Mouse (Mus musculus) heart, postnatal 0 days (tissue): ENCODE measurements around the gene C1qc. TPM values are rescaled to one million over a fixed set of nuclear protein-coding genes. Genes with fewer than 3 reads are reported as not detected.

Source experiments
- ATAC-seq: fragments of 200-750 bp; cut with Nextera tagmentation; 2 replicates; pipeline ENCODE4 v1.8.0; 2017; ENCODE audit warnings: low read depth, moderate number of reproducible peaks, moderate library complexity; ENCODE audit not compliant: insufficient read depth
- DNase-seq: peaks from one replicate; pipeline ENCODE4 v3.0.0-alpha.2; 2016; ENCODE audit warnings: low spot score
- H3K27ac ChIP-seq: fragments of 300-500 bp; sonication (generic); 2 replicates; pipeline ENCODE4 v1.5.1; 2014; ENCODE audit warnings: low read depth, mild to moderate bottlenecking
- H3K27me3 ChIP-seq: fragments of 300-500 bp; sonication (generic); 2 replicates; pipeline ENCODE4 v1.6.1; 2014; ENCODE audit warnings: low read length, mixed read lengths; ENCODE audit not compliant: control insufficient read depth, insufficient read depth
- H3K36me3 ChIP-seq: fragments of 300-500 bp; sonication (generic); replicated peaks from 2 replicates; pipeline ENCODE4 v1.6.1; 2014; ENCODE audit warnings: low read length, mixed read lengths; ENCODE audit not compliant: control insufficient read depth, insufficient read depth
- H3K4me1 ChIP-seq: fragments of 300-500 bp; sonication (generic); 2 replicates; pipeline ENCODE4 v1.6.1; 2014; ENCODE audit warnings: antibody characterized with exemption; ENCODE audit not compliant: control insufficient read depth, insufficient read depth
- H3K4me2 ChIP-seq: fragments of 300-500 bp; sonication (generic); 2 replicates; pipeline ENCODE4 v1.6.1; 2014; ENCODE audit warnings: low read depth, mild to moderate bottlenecking, low read length, moderate library complexity
- H3K4me3 ChIP-seq: fragments of 300-500 bp; sonication (generic); 2 replicates; pipeline ENCODE4 v1.5.1; 2014; ENCODE audit warnings: low read depth, low read length
- H3K9ac ChIP-seq: fragments of 300-500 bp; sonication (generic); replicated peaks from 2 replicates; pipeline ENCODE4 v1.6.1; 2014; ENCODE audit warnings: low read depth, low read length, mixed read lengths
- H3K9me3 ChIP-seq: fragments of 300-500 bp; sonication (generic); replicated peaks from 2 replicates; pipeline ENCODE4 v1.6.1; 2016; ENCODE audit warnings: low read length; ENCODE audit not compliant: control insufficient read depth
- CTCF ChIP-seq: IDR thresholded peaks from 2 replicates; pipeline ENCODE4 v1.5.1; 2016; ENCODE audit warnings: antibody characterized with exemption, control low read depth, low read depth
- EP300 ChIP-seq: IDR thresholded peaks from 2 replicates; pipeline ENCODE4 v1.6.1; 2016; ENCODE audit warnings: antibody characterized with exemption, low read depth
- WGBS: fragments of 180-500 bp; shearing (Covaris S2); extraction: QIAGEN DNeasy Blood & Tissue Kit; methylation state at CpG from one replicate; pipeline ENCODE4 v1.1.7; 2014; 5-methylcytosine and 5-hydroxymethylcytosine counted together
- polyA plus RNA-seq: library from polyadenylated mRNA; unstranded; fragments of >200 nt; fragmentation: Nextera tagmentation; extraction: Ambion mirVana; gene quantifications from 2 replicates; pipeline ENCODE4 v1.2.1, GENCODE M21; 2015
- total RNA-seq: library from RNA; depleted of rRNA; stranded (reverse); fragments of >200 nt; gene quantifications from 2 replicates; pipeline ENCODE4 v1.2.3, GENCODE M21; 2014; ENCODE audit warnings: low replicate concordance

C1qc gene
- total and polyA plus RNA-seq, 2 experiments from 2014 or later: 19.3 to 49.2 TPM

- peaks cover 49% of the 10 kb centered on the region for H3K27me3 ChIP-seq
- no peaks in the 10 kb centered on the region for H3K4me1 ChIP-seq
- no peak overlapping the region for H3K4me3 ChIP-seq
- H3K4me2 ChIP-seq: no peak overlapping the region
- DNase-seq (no peak), ATAC-seq (no peak)
- H3K9me3 ChIP-seq: no peaks in the 10 kb centered on the region
- no peak overlapping the region for H3K9ac ChIP-seq
- H3K27ac ChIP-seq: no peak overlapping the region
- 1% methylated on average over 23 of the region's 23 CpGs for WGBS
- no peaks in the 10 kb centered on the region for H3K36me3 ChIP-seq
- TF ChIP-seq EP300: no peak
- no peak for TF ChIP-seq CTCF
These were observed 12.1 kb upstream of the C1qc start for GRCm38 (mm10) chr4:136904767-136905539.

GRCm38 (mm10) chr4:136899154-136899553 is 6.3 kb upstream of the C1qc start:
- Histone ChIP-seq H3K4me1 (no peaks in the 10 kb centered on the region), H3K4me3 (no peak overlapping the region), H3K27me3 (peaks cover 56% of the 10 kb centered on the region), H3K4me2 (no peak overlapping the region), H3K9ac (no peak overlapping the region), H3K27ac (no peak overlapping the region), H3K9me3 (no peaks in the 10 kb centered on the region), H3K36me3 (no peaks in the 10 kb centered on the region)
- 57% methylated on average over 7 of the region's 7 CpGs for WGBS
- no peak for ATAC-seq
- TF ChIP-seq EP300 (no peak), CTCF (peak; percentile 18; the same call in 1 of the 2 replicates)
- DNase-seq: no peak

- DNase-seq: no peak
- H3K27me3 ChIP-seq: peaks cover 54% of the 10 kb centered on the region
These were observed 5.8 kb upstream of the C1qc start, which contains the start of gene C1qa for GRCm38 (mm10) chr4:136898637-136899036. Gene C1qa, minus strand, starts transcription at chr4:136898803.

GRCm38 (mm10) chr4:136898084-136898598 is 5.3 kb upstream of the C1qc start:
- Histone ChIP-seq H3K9ac (no peak overlapping the region), H3K27ac (no peak overlapping the region), H3K4me3 (no peak overlapping the region), H3K36me3 (no peaks in the 10 kb centered on the region), H3K4me1 (no peaks in the 10 kb centered on the region), H3K27me3 (peaks cover 54% of the 10 kb centered on the region), H3K4me2 (no peak overlapping the region), H3K9me3 (no peaks in the 10 kb centered on the region)
- TF ChIP-seq EP300: no peak
- TF ChIP-seq CTCF: no peak
- WGBS: 58% methylated on average over 9 of the region's 9 CpGs
- ATAC-seq (no peak), DNase-seq (no peak)

More at GRCm38 (mm10) chr4:136898637-136899036, 5.8 kb upstream of the C1qc start, which contains the start of gene C1qa:
- no peak for TF ChIP-seq EP300
- no peak for TF ChIP-seq CTCF
- Histone ChIP-seq H3K9ac (no peak within 1 kb of the TSS), H3K27ac (no peak within 1 kb of the TSS), H3K9me3 (no peaks in the 10 kb centered on the region), H3K36me3 (no peaks in the 10 kb centered on the region), H3K4me1 (no peaks in the 10 kb centered on the region), H3K4me2 (no peak within 1 kb of the TSS), H3K4me3 (no peak within 1 kb of the TSS)
- no peak for ATAC-seq
- WGBS: 66% methylated on average over 9 of the region's 9 CpGs

- Histone ChIP-seq H3K4me1 (no peaks in the 10 kb centered on the region), H3K9ac (no peak overlapping the region), H3K4me2 (no peak overlapping the region), H3K4me3 (no peak overlapping the region), H3K27me3 (peaks cover 62% of the 10 kb centered on the region), H3K36me3 (no peaks in the 10 kb centered on the region), H3K9me3 (no peaks in the 10 kb centered on the region), H3K27ac (no peak overlapping the region)
- TF ChIP-seq CTCF (no peak), EP300 (no peak)
- no peak for ATAC-seq
- WGBS: 28% methylated on average over 10 of the region's 10 CpGs
- no peak for DNase-seq
These were observed 3.6 kb upstream of the C1qc start for GRCm38 (mm10) chr4:136896461-136896860.

- Histone ChIP-seq H3K36me3 (no peaks in the 10 kb centered on the region), H3K9me3 (no peaks in the 10 kb centered on the region), H3K27me3 (peaks cover 68% of the 10 kb centered on the region), H3K9ac (no peak overlapping the region), H3K4me3 (no peak overlapping the region), H3K27ac (no peak overlapping the region), H3K4me1 (no peaks in the 10 kb centered on the region), H3K4me2 (no peak overlapping the region)
- ATAC-seq (no peak), DNase-seq (no peak)
- TF ChIP-seq EP300 (no peak), CTCF (no peak)
- WGBS: 8% methylated on average over 14 of the region's 15 CpGs
These were observed 3.0 kb upstream of the C1qc start for GRCm38 (mm10) chr4:136895861-136896260.
